Mouse (Mus musculus) liver, embryonic 14.5 days (tissue): Measurements from ENCODE around the gene Kdm2a. TPM values are rescaled to one million over a fixed set of nuclear protein-coding genes. Genes with fewer than 3 reads are reported as not detected.
"Not testable (repeated sequence)": the region's sequence is repeated elsewhere in the genome, so short reads cannot be mapped to it uniquely, and the experiment has no call there.

Source experiments
- ATAC-seq: fragments of 200-750 bp; cut with Nextera tagmentation; 2 replicates; pipeline ENCODE4 v1.8.0; 2017; ENCODE audit warnings: moderate number of reproducible peaks, mild to moderate bottlenecking, moderate library complexity; ENCODE audit not compliant: insufficient read depth
- DNase-seq, 3 experiments: peaks; one replicate each; pipeline ENCODE4 v3.0.0-alpha.2; 2012 to 2013; ENCODE audit warnings: low read depth in 3 of 3, low spot score in 3 of 3
- H3K27ac ChIP-seq: fragments of 300-500 bp; sonication (generic); 2 replicates; pipeline ENCODE4 v1.5.1; 2014; ENCODE audit warnings: moderate library complexity, mild to moderate bottlenecking, control low read depth, inconsistent platforms
- H3K27me3 ChIP-seq: fragments of 300-500 bp; sonication (generic); 2 replicates; pipeline ENCODE4 v1.6.1; 2014; ENCODE audit warnings: mild to moderate bottlenecking, low read length, moderate library complexity; ENCODE audit not compliant: control insufficient read depth, insufficient read depth
- H3K36me3 ChIP-seq: fragments of 300-500 bp; sonication (generic); replicated peaks from 2 replicates; pipeline ENCODE4 v1.6.1; 2014; ENCODE audit warnings: low read depth; ENCODE audit not compliant: control insufficient read depth, insufficient read depth
- H3K4me1 ChIP-seq, 2 experiments: fragments of 200-500 bp in 1 of 2; fragments of 300-500 bp in 1 of 2; sonication (generic) in 1 of 2; replicated peaks; 2 replicates each; pipeline ENCODE4 v1.6.1; 2012 to 2014; ENCODE audit warnings: antibody characterized with exemption in 1 of 2, inconsistent platforms in 1 of 2, low read length in 1 of 2; ENCODE audit not compliant: control insufficient read depth in 2 of 2, insufficient read depth in 2 of 2
- H3K4me2 ChIP-seq: fragments of 300-500 bp; sonication (generic); 2 replicates; pipeline ENCODE4 v1.6.1; 2014; ENCODE audit warnings: low read depth, mild to moderate bottlenecking, control low read depth, moderate library complexity
- H3K4me3 ChIP-seq, 2 experiments: fragments of 200-500 bp in 1 of 2; fragments of 300-500 bp in 1 of 2; sonication (generic) in 1 of 2; 2 replicates each; pipeline ENCODE4 v1.5.1; 2012 to 2014; ENCODE audit warnings: low read depth in 2 of 2, low read length in 2 of 2, mild to moderate bottlenecking in 2 of 2, control low read depth in 1 of 2, inconsistent platforms in 1 of 2, moderate library complexity in 1 of 2; ENCODE audit not compliant: insufficient read depth in 1 of 2
- H3K9ac ChIP-seq: fragments of 300-500 bp; sonication (generic); replicated peaks from 2 replicates; pipeline ENCODE4 v1.6.1; 2014; ENCODE audit warnings: mild to moderate bottlenecking, control low read depth, moderate library complexity
- H3K9me3 ChIP-seq: fragments of 300-500 bp; sonication (generic); 2 replicates; pipeline ENCODE4 v1.6.1; 2016; ENCODE audit warnings: low read length, mixed read lengths; ENCODE audit not compliant: control insufficient read depth
- CTCF ChIP-seq: IDR thresholded peaks from 2 replicates; pipeline ENCODE4 v1.5.1; 2016; ENCODE audit warnings: antibody characterized with exemption, low read depth, control low read depth
- EP300 ChIP-seq: IDR thresholded peaks from 2 replicates; pipeline ENCODE4 v1.6.1; 2016; ENCODE audit warnings: antibody characterized with exemption, low read depth
- WGBS: fragments of 180-500 bp; shearing (Covaris S2); extraction: QIAGEN DNeasy Blood & Tissue Kit; methylation state at CpG from one replicate; pipeline ENCODE4 v1.1.7; 2014; ENCODE audit not compliant: insufficient replicate concordance; 5-methylcytosine and 5-hydroxymethylcytosine counted together
- polyA plus RNA-seq, 2 experiments: library from polyadenylated mRNA; depleted of rRNA in 1 of 2; stranded (reverse) in 1 of 2; unstranded in 1 of 2; fragments of >200 nt; fragmentation: Nextera tagmentation in 1 of 2; extraction: Ambion mirVana in 1 of 2; gene quantifications; 2 replicates each; pipeline versions ENCODE4 v1.2.1 to v1.2.3; 2012 to 2014

Gene Kdm2a
- polyA plus RNA-seq, 2 experiments: 12.4 to 19.0 TPM

- ATAC-seq: no peak
- no peak overlapping the region for H3K27ac ChIP-seq
- no peak for DNase-seq
- WGBS: 34% methylated on average over 1 of the region's 1 CpGs
- H3K9ac ChIP-seq: no peak overlapping the region
- no peak overlapping the region for H3K4me3 ChIP-seq
- peak; percentile 23; the same call in 1 of the 2 replicates for TF ChIP-seq CTCF
- TF ChIP-seq EP300: no peak
- H3K27me3 ChIP-seq: no peaks in the 10 kb centered on the region
- H3K4me1 ChIP-seq: no peaks in the 10 kb centered on the region
- H3K9me3 ChIP-seq: no peaks in the 10 kb centered on the region
- peaks cover 11% of the 10 kb centered on the region for H3K36me3 ChIP-seq
- no peak overlapping the region for H3K4me2 ChIP-seq
These were observed 13.8 kb downstream of the Kdm2a start for GRCm38 (mm10) chr19:4384322-4384721.

DNA sequence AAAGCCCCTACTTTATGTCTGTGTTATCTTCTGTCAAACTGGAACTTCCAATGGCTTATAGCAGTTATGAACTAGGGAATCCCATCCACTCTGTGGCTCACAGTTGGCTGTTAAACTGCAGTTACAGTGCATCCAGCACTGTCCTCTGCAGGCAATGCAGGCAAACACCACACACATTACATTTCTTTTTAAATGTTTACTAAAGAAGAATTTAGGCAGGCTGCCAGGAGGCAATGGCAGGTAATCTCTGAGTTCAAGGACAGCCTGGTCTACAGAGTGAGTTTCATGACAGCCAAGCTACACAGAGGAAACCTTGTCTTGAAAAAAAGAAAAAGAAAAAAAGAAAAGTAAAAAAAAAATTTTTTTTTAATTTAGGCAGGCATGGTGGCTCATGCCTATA, 14.8 kb downstream of the Kdm2a start:
- DNase-seq (peak in 1 of 3 experiments; percentile 9), ATAC-seq (no peak)
- TF ChIP-seq CTCF: 0 out of 2 replicates have a peak, but pooled peaks have one; percentile 5
- no peak for TF ChIP-seq EP300
- Histone ChIP-seq H3K4me1 (no peaks in the 10 kb centered on the region), H3K36me3 (peaks cover 11% of the 10 kb centered on the region), H3K9ac (no peak overlapping the region), H3K4me2 (no peak overlapping the region), H3K27me3 (no peaks in the 10 kb centered on the region), H3K27ac (no peak overlapping the region), H3K4me3 (no peak overlapping the region), H3K9me3 (no peaks in the 10 kb centered on the region)

DNA sequence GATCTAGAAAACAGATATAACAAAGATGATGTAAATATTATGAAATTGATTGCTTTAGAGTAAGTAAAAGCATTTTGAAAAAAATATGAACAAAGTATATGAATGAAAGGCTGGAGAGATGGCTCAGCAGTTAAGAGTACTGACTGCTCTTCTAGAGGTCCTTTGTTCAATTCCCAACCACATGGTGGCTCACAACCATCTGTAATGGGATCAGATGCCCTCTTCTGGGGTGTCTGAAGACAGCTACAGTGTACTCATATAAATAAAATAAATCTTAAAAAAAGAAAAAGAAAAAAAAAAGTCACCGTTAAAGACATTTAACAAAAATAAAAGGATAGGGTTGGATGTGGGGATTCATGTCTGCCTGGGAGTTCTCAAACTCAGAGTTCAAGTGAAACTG, 15.8 kb downstream of the Kdm2a start:
- not testable (repeated sequence) for H3K4me3 ChIP-seq, H3K9ac ChIP-seq, H3K36me3 ChIP-seq, ATAC-seq, H3K4me1 ChIP-seq, H3K9me3 ChIP-seq, H3K27ac ChIP-seq, H3K27me3 ChIP-seq, H3K4me2 ChIP-seq, DNase-seq
- WGBS: 84% methylated on average over 1 of the region's 1 CpGs

DNA sequence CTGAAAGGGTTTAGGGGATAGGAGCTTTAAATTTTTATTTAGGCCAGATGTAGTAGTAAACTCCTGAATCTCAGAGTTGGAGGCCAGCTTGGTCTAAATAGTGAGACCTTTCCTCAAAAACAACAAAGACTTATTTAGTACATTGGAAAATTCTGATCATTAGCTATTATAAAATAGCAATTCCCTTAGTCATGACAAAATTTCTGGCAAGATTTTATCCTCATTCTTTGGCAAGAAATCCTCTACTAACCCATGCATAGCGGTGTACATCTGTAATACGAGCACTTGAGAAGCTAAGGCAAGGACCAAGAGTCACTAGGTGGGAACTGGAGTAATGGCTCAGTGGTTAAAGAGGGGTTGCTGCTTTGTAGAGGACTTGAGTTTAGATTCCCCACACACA, 27.4 kb downstream of the Kdm2a start:
- ATAC-seq: no peak
- H3K27me3 ChIP-seq: no peaks in the 10 kb centered on the region
- 78% methylated on average over 2 of the region's 2 CpGs for WGBS

GRCm38 (mm10) chr19:4370254-4370653, 27.8 kb downstream of the Kdm2a start:
- Histone ChIP-seq H3K27ac (no peak overlapping the region), H3K9ac (no peak overlapping the region), H3K4me1 (no peaks in the 10 kb centered on the region), H3K9me3 (no peaks in the 10 kb centered on the region), H3K4me2 (no peak overlapping the region), H3K36me3 (no peaks in the 10 kb centered on the region), H3K4me3 (no peak overlapping the region), H3K27me3 (no peaks in the 10 kb centered on the region)
- TF ChIP-seq CTCF: no peak
- TF ChIP-seq EP300: no peak
- WGBS: 59% methylated on average over 1 of the region's 1 CpGs
- no peak for ATAC-seq
- no peak for DNase-seq

More for the DNA sequence above, 27.4 kb downstream of the Kdm2a start:
- H3K4me1 ChIP-seq: no peaks in the 10 kb centered on the region
- no peak overlapping the region for H3K4me2 ChIP-seq
- TF ChIP-seq EP300 (no peak), CTCF (no peak)
- no peak overlapping the region for H3K27ac ChIP-seq
- no peaks in the 10 kb centered on the region for H3K9me3 ChIP-seq
- no peak for DNase-seq
- H3K36me3 ChIP-seq: no peaks in the 10 kb centered on the region
- H3K9ac ChIP-seq: no peak overlapping the region
- no peak overlapping the region for H3K4me3 ChIP-seq

DNA sequence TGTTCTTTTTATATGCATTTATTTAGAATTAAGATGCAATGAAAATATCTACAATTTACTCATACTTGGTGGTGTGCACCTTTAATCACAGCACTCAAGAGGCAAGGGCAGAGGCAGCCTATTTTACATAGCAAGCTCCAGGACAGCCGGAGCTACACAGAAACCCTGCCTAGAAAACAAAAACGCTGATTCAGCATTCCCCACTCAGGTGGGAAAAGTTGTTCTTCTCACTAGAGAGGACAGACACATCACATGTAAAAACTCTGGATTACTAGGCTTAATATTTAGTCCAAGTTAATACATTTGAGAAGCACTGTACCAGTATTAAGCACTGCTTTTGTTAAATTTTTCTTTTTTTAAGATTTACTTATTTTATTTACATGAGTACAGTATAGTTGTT, 48.6 kb downstream of the Kdm2a start:
- H3K9me3 ChIP-seq: no peaks in the 10 kb centered on the region
- 71% methylated on average over 2 of the region's 2 CpGs for WGBS

More for the DNA sequence above, 48.6 kb downstream of the Kdm2a start:
- no peak for ATAC-seq
- Histone ChIP-seq H3K4me1 (no peaks in the 10 kb centered on the region), H3K36me3 (peaks cover 50% of the 10 kb centered on the region), H3K27me3 (no peaks in the 10 kb centered on the region), H3K4me2 (no peak overlapping the region), H3K27ac (no peak overlapping the region), H3K4me3 (no peak overlapping the region), H3K9ac (no peak overlapping the region)
- no peak for DNase-seq
- TF ChIP-seq EP300 (no peak), CTCF (no peak)
